Mouse (Mus musculus): Measurements from ENCODE around the gene Rnase13.

GRCm38 (mm10) chr14:51918125-51918524 lies 4.4 kb downstream of the Rnase13 start, which contains the start of gene Tppp2:
- no peak for TF ChIP-seq EP300 (optimal IDR thresholded peaks at IDR 0.05)
- no peak for TF ChIP-seq CTCF (IDR thresholded peaks at IDR 0.05; ENCODE audit: low read depth)

Data from stomach, postnatal 0 days (tissue).